Mouse (Mus musculus) kidney, adult 2 months (tissue): Measurements from ENCODE around the gene Olfr286.

Experiments
- CTCF ChIP-seq: fragments of 200-500 bp; conservative IDR thresholded peaks from 2 replicates; pipeline ENCODE4 v1.5.1; 2011; ENCODE audit warnings: low read depth, mild to moderate bottlenecking, control low read depth, low read length, moderate library complexity, mixed read lengths; ENCODE audit not compliant: insufficient read depth, insufficient read length
- POLR2A ChIP-seq: fragments of 200-500 bp; IDR thresholded peaks from one replicate; pipeline ENCODE4 v1.6.1; 2011; ENCODE audit warnings: low read depth, low read length, control low read depth

DNA sequence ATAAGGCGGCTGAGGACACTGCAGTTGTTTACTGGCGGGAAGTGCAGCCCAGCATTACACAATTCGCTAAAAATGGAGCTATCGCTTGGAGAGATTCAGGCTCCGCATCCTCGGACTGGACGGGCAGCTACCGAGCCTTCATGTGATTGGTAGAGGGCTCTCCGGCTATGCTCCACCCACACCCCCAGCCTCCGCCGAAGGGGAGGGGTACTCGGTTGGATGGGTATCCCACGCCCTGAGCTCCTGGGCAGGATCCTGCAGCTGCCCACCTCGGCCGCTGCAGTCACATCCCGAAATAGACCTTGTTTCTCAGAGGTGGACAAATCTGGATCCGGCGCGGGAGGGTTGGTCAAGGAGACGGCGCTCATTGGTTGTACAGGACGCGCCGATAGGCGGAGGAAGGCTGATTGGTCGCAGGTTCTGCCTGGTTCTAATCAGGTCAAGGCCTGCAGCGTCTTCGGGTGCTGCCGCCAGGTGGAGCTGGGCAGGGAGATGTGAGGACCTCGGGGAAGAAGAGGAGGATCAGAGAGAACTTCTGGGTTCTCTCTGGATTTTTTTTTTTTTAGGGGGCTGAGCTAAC is 53.0 kb downstream of the Olfr286 start:
- peak; percentile 78 for TF ChIP-seq CTCF
- no peak for TF ChIP-seq POLR2A
